Mouse (Mus musculus): ENCODE measurements at regions not wholly inside any gene's neighbourhood (a gene's known extent, or its start where the extent isn't known, plus 50 kb on each side); places are given as distances from the start of the nearest gene placed in this dataset.

GRCm38 (mm10) chr1:143906881-143907280, 97.1 kb downstream of the Rgs2 start:
- Histone ChIP-seq H3K27ac (replicated peaks; ENCODE audit: low read depth, low read length) (no peak overlapping the region), H3K4me3 (ENCODE audit: insufficient read depth, low read depth, low read length) (no peak overlapping the region), H3K4me1 (ENCODE audit: control insufficient read depth, insufficient read depth, insufficient read length, low read length) (no peaks in the 10 kb centered on the region; the same call in 1 of the 2 replicates)

GRCm38 (mm10) chr1:143903985-143904384, 100.0 kb downstream of the Rgs2 start:
- H3K4me1 ChIP-seq (ENCODE audit: control insufficient read depth, insufficient read depth, insufficient read length, low read length): peaks cover 3% of the 10 kb centered on the region
- no peak overlapping the region for H3K27ac ChIP-seq (replicated peaks; ENCODE audit: low read depth, low read length)
- H3K4me3 ChIP-seq (ENCODE audit: insufficient read depth, low read depth, low read length): no peak overlapping the region

- H3K4me3 ChIP-seq (ENCODE audit: insufficient read depth, low read depth, low read length): no peak overlapping the region
- H3K27ac ChIP-seq (replicated peaks; ENCODE audit: low read depth, low read length): no peak overlapping the region
- H3K4me1 ChIP-seq (ENCODE audit: control insufficient read depth, insufficient read depth, insufficient read length, low read length): peaks cover 3% of the 10 kb centered on the region
These were observed 100.7 kb downstream of the Rgs2 start for GRCm38 (mm10) chr1:143903234-143903633.

GRCm38 (mm10) chr1:143901127-143901920, 102.6 kb downstream of the Rgs2 start:
- H3K27ac ChIP-seq (replicated peaks; ENCODE audit: low read depth, low read length): peak overlapping the region; percentile 94

GRCm38 (mm10) chr1:143888510-143888909, 111.4 kb downstream of the Uchl5 start:
- Histone ChIP-seq H3K4me1 (ENCODE audit: control insufficient read depth, insufficient read depth, insufficient read length, low read length) (no peaks in the 10 kb centered on the region), H3K27ac (replicated peaks; ENCODE audit: low read depth, low read length) (no peak overlapping the region)

More at GRCm38 (mm10) chr1:143901127-143901920, 102.6 kb downstream of the Rgs2 start:
- peaks cover 3% of the 10 kb centered on the region for H3K4me1 ChIP-seq (ENCODE audit: control insufficient read depth, insufficient read depth, insufficient read length, low read length)
- no peak overlapping the region for H3K4me3 ChIP-seq (ENCODE audit: insufficient read depth, low read depth, low read length)

GRCm38 (mm10) chr1:143888065-143888464, 111.0 kb downstream of the Uchl5 start:
- Histone ChIP-seq H3K27ac (replicated peaks; ENCODE audit: low read depth, low read length) (no peak overlapping the region), H3K4me3 (ENCODE audit: insufficient read depth, low read depth, low read length) (no peak overlapping the region), H3K4me1 (ENCODE audit: control insufficient read depth, insufficient read depth, insufficient read length, low read length) (no peaks in the 10 kb centered on the region)

More at GRCm38 (mm10) chr1:143888510-143888909, 111.4 kb downstream of the Uchl5 start:
- no peak overlapping the region for H3K4me3 ChIP-seq (ENCODE audit: insufficient read depth, low read depth, low read length)

GRCm38 (mm10) chr1:143886014-143886413, 108.9 kb downstream of the Uchl5 start:
- H3K27ac ChIP-seq (replicated peaks; ENCODE audit: low read depth, low read length): no peak overlapping the region
- H3K4me3 ChIP-seq (ENCODE audit: insufficient read depth, low read depth, low read length): no peak overlapping the region
- H3K4me1 ChIP-seq (ENCODE audit: control insufficient read depth, insufficient read depth, insufficient read length, low read length): no peaks in the 10 kb centered on the region

- Histone ChIP-seq H3K27ac (replicated peaks; ENCODE audit: low read depth, low read length) (no peak overlapping the region), H3K4me1 (ENCODE audit: control insufficient read depth, insufficient read depth, insufficient read length, low read length) (no peaks in the 10 kb centered on the region), H3K4me3 (ENCODE audit: insufficient read depth, low read depth, low read length) (no peak overlapping the region)
These were observed 104.1 kb downstream of the Uchl5 start for GRCm38 (mm10) chr1:143881192-143881591.

- H3K4me3 ChIP-seq (ENCODE audit: insufficient read depth, low read depth, low read length): no peak overlapping the region
- H3K27ac ChIP-seq (replicated peaks; ENCODE audit: low read depth, low read length): no peak overlapping the region
- H3K4me1 ChIP-seq (ENCODE audit: control insufficient read depth, insufficient read depth, insufficient read length, low read length): peaks cover 8% of the 10 kb centered on the region; the same call in 1 of the 2 replicates
These were observed 102.5 kb downstream of the Uchl5 start for GRCm38 (mm10) chr1:143879622-143880021.

GRCm38 (mm10) chr1:143878266-143878665, 101.2 kb downstream of the Uchl5 start:
- Histone ChIP-seq H3K27ac (replicated peaks; ENCODE audit: low read depth, low read length) (no peak overlapping the region), H3K4me1 (ENCODE audit: control insufficient read depth, insufficient read depth, insufficient read length, low read length) (peaks cover 8% of the 10 kb centered on the region; the same call in 1 of the 2 replicates), H3K4me3 (ENCODE audit: insufficient read depth, low read depth, low read length) (no peak overlapping the region)

GRCm38 (mm10) chr1:143860319-143860718, 83.2 kb downstream of the Uchl5 start:
- H3K27ac ChIP-seq (replicated peaks; ENCODE audit: low read depth, low read length): no peak overlapping the region
- no peaks in the 10 kb centered on the region for H3K4me1 ChIP-seq (ENCODE audit: control insufficient read depth, insufficient read depth, insufficient read length, low read length)
- no peak overlapping the region for H3K4me3 ChIP-seq (ENCODE audit: insufficient read depth, low read depth, low read length)

GRCm38 (mm10) chr1:143858532-143858931, 81.5 kb downstream of the Uchl5 start:
- peaks cover 7% of the 10 kb centered on the region; the same call in 1 of the 2 replicates for H3K4me1 ChIP-seq (ENCODE audit: control insufficient read depth, insufficient read depth, insufficient read length, low read length)
- H3K4me3 ChIP-seq (ENCODE audit: insufficient read depth, low read depth, low read length): no peak overlapping the region

More at GRCm38 (mm10) chr1:143858532-143858931, 81.5 kb downstream of the Uchl5 start:
- H3K27ac ChIP-seq (replicated peaks; ENCODE audit: low read depth, low read length): no peak overlapping the region
